Mouse (Mus musculus) liver, postnatal 0 days (tissue): ENCODE measurements at regions not wholly inside any gene's neighbourhood (a gene's known extent, or its start where the extent isn't known, plus 50 kb on each side); places are given as distances from the start of the nearest gene placed in this dataset.

Source experiments
- CTCF ChIP-seq: sonication (generic); IDR thresholded peaks from 2 replicates; pipeline ENCODE4 v1.5.1; 2016; ENCODE audit warnings: antibody characterized with exemption, low read depth
- EP300 ChIP-seq: IDR thresholded peaks from 2 replicates; pipeline ENCODE4 v1.6.1; 2016; ENCODE audit warnings: antibody characterized with exemption, low read depth, mild to moderate bottlenecking

- TF ChIP-seq CTCF (no peak), EP300 (no peak)
Observed at GRCm38 (mm10) chr13:16739563-16739962, 727.9 kb downstream of the Inhba start.
